Mouse (Mus musculus): ENCODE measurements around the gene Napepld. TPM values are rescaled to one million over a fixed set of nuclear protein-coding genes. Genes with fewer than 3 reads are reported as not detected.

Napepld gene
- polyA plus RNA-seq, 1 experiment from 2014 or later, result 2.3 TPM

DNA sequence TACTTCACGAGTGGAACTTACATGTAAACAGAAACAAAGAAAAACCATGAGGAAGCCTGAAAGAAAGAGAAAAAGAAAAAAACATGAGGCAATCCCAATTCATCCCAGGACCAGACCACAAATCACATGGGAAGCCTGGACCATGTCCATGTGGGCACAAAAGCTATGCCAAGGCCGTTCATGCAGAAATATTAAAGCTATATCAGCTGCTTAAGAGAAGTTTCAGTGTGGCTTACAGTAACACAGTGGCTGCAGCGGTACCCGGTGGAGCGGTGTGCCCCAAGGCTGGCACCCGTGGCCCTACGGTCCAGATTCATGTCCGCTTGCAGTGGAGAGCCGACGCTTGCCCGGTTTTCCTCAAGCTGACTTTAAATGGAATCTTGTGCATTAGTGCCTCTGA, 38.1 kb downstream of the Napepld start:
- no peak overlapping the region for H3K27ac ChIP-seq
- H3K36me3 ChIP-seq (replicated peaks; ENCODE audit: control insufficient read depth, insufficient read depth), result peaks cover 63% of the 10 kb centered on the region
- no peaks in the 10 kb centered on the region for H3K4me1 ChIP-seq (replicated peaks; ENCODE audit: control insufficient read depth, insufficient read depth, low read length)
- 93% methylated on average over 11 of the region's 11 CpGs for WGBS
- no peak overlapping the region for H3K4me3 ChIP-seq (replicated peaks; ENCODE audit: low read length)
- ATAC-seq (ENCODE audit: low FRiP score) (no peak), DNase-seq (ENCODE audit: low spot score) (no peak)
- H3K4me2 ChIP-seq (replicated peaks), result no peak overlapping the region
- H3K27me3 ChIP-seq (ENCODE audit: control insufficient read depth, insufficient read depth, low read length), result no peaks in the 10 kb centered on the region
- no peaks in the 10 kb centered on the region for H3K9me3 ChIP-seq (ENCODE audit: control insufficient read depth, low read length)
- no peak overlapping the region for H3K9ac ChIP-seq

DNA sequence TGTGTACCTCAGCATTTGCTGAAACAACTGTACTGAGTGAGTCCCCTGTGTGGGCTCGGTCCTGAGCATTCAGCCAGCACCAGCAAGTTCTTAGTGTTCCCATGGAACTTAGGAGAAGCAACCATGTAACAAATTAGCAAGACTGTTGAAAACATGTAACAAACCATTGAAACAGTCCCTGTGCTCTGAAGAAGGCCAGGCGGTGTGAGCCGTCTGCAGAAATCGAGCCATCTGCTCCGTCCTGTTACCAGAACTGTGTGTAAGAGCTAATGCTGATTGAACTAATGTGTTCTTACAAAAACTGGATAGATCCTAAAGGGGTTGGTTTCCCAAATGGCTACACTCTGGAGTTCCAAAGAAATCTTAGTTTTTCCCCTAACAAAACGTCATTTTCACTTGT, 40.3 kb downstream of the Napepld start:
- no peak overlapping the region for H3K9ac ChIP-seq
- ATAC-seq (ENCODE audit: low FRiP score), result no peak
- H3K4me3 ChIP-seq (replicated peaks; ENCODE audit: low read length), result no peak overlapping the region
- DNase-seq (ENCODE audit: low spot score), result no peak
- H3K9me3 ChIP-seq (ENCODE audit: control insufficient read depth, low read length), result no peaks in the 10 kb centered on the region
- peaks cover 74% of the 10 kb centered on the region for H3K36me3 ChIP-seq (replicated peaks; ENCODE audit: control insufficient read depth, insufficient read depth)
- WGBS, result 85% methylated on average over 6 of the region's 6 CpGs
- no peaks in the 10 kb centered on the region for H3K27me3 ChIP-seq (ENCODE audit: control insufficient read depth, insufficient read depth, low read length)
- no peaks in the 10 kb centered on the region for H3K4me1 ChIP-seq (replicated peaks; ENCODE audit: control insufficient read depth, insufficient read depth, low read length)
- no peak overlapping the region for H3K4me2 ChIP-seq (replicated peaks)
- no peak overlapping the region for H3K27ac ChIP-seq

DNA sequence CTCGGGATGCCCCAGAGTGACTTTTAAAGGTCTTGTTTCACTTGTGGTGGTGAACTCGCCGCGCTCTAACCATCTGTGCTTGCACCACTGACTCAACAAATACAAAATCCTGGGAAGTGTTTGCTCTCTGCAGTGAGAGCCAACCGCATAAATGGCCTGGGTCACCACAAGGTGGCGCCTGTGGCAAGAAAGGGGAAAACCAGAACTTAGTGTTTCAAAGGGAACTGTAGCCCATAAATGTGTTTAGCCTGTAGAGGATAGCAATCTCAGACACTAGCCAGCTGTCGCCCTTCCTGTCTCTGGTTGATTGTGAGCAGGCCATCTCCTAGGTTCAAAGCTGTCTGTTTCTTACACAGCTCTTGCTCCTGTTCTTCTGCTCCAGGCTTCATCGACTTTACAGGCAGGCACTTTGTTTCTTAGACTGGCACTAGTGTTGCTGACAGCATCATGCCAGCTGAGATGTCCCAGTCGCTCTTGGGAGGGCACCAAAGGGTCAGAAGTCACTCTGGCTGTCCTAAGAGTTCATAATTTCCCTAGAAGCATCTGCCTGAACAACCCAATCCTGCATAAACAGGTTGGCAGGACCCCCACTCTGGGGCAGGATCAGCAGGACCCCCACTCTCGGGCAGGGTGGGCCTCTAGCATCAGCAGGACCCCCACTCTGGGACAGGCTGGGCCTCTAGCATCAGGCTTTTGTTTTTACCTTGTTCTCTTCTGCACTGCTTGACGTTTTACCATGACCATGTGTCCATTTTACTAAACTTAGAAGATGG, 42.4 kb downstream of the Napepld start:
- Histone ChIP-seq H3K36me3 (replicated peaks; ENCODE audit: control insufficient read depth, insufficient read depth) (peaks cover 71% of the 10 kb centered on the region), H3K4me2 (replicated peaks) (no peak overlapping the region), H3K27ac (no peak overlapping the region), H3K9ac (no peak overlapping the region), H3K9me3 (ENCODE audit: control insufficient read depth, low read length) (no peaks in the 10 kb centered on the region), H3K27me3 (ENCODE audit: control insufficient read depth, insufficient read depth, low read length) (no peaks in the 10 kb centered on the region), H3K4me3 (replicated peaks; ENCODE audit: low read length) (no peak overlapping the region), H3K4me1 (replicated peaks; ENCODE audit: control insufficient read depth, insufficient read depth, low read length) (no peaks in the 10 kb centered on the region)
- ATAC-seq (ENCODE audit: low FRiP score) (peak; percentile 79), DNase-seq (ENCODE audit: low spot score) (peak; percentile 80)
- WGBS, result 53% methylated on average over 11 of the region's 11 CpGs

DNA sequence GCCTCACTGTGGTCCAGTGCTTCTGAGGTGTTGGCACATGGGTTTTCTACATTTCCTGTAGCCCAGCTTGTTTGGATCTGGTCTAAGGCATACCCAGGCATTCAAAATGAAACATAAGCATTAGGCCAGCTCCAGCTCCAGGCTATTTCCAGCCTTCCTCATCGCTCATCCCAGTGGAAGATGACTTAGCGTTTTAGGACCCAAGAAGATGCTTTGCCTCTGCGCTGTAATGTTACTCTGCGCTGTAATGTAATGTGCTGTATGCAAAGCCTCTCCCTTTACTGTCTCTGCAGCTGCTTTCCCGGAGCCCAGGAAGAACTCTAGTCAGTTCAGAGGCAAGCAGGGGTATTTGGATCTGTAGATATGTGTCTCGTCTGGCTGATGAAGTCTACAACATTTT, 43.2 kb downstream of the Napepld start:
- Histone ChIP-seq H3K36me3 (replicated peaks; ENCODE audit: control insufficient read depth, insufficient read depth) (peaks cover 74% of the 10 kb centered on the region), H3K9ac (no peak overlapping the region), H3K4me1 (replicated peaks; ENCODE audit: control insufficient read depth, insufficient read depth, low read length) (no peaks in the 10 kb centered on the region), H3K27me3 (ENCODE audit: control insufficient read depth, insufficient read depth, low read length) (no peaks in the 10 kb centered on the region), H3K4me2 (replicated peaks) (no peak overlapping the region), H3K4me3 (replicated peaks; ENCODE audit: low read length) (no peak overlapping the region), H3K27ac (no peak overlapping the region), H3K9me3 (ENCODE audit: control insufficient read depth, low read length) (no peaks in the 10 kb centered on the region)
- DNase-seq (ENCODE audit: low spot score) (no peak), ATAC-seq (ENCODE audit: low FRiP score) (no peak)
- 87% methylated on average over 6 of the region's 6 CpGs for WGBS

DNA sequence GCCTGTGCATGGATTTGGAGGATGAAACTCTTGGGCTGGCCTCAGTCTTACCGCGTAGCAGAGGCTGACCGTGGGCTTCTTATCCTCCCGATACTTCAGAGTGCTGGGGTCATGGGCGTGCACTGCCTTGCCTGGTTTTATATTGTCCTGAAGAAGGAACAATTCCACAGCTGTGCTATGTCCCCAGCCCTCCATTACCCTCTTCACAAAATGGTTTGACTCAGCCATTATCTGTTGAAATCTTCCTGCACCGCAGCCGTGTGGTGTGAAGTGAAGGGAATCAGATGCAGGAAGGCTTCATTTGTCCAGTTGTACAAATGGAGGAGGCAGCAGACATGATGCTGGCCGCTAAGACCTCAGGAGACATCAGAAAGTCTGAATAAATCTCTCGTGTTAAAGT, 44.3 kb downstream of the Napepld start:
- no peaks in the 10 kb centered on the region for H3K4me1 ChIP-seq (replicated peaks; ENCODE audit: control insufficient read depth, insufficient read depth, low read length)
- no peak overlapping the region for H3K9ac ChIP-seq
- ATAC-seq (ENCODE audit: low FRiP score), result no peak
- no peak overlapping the region for H3K4me2 ChIP-seq (replicated peaks)
- no peaks in the 10 kb centered on the region for H3K27me3 ChIP-seq (ENCODE audit: control insufficient read depth, insufficient read depth, low read length)
- H3K27ac ChIP-seq, result no peak overlapping the region
- H3K36me3 ChIP-seq (replicated peaks; ENCODE audit: control insufficient read depth, insufficient read depth), result peaks cover 77% of the 10 kb centered on the region
- no peak for DNase-seq (ENCODE audit: low spot score)
- 93% methylated on average over 9 of the region's 9 CpGs for WGBS
- no peak overlapping the region for H3K4me3 ChIP-seq (replicated peaks; ENCODE audit: low read length)
- H3K9me3 ChIP-seq (ENCODE audit: control insufficient read depth, low read length), result no peaks in the 10 kb centered on the region

DNA sequence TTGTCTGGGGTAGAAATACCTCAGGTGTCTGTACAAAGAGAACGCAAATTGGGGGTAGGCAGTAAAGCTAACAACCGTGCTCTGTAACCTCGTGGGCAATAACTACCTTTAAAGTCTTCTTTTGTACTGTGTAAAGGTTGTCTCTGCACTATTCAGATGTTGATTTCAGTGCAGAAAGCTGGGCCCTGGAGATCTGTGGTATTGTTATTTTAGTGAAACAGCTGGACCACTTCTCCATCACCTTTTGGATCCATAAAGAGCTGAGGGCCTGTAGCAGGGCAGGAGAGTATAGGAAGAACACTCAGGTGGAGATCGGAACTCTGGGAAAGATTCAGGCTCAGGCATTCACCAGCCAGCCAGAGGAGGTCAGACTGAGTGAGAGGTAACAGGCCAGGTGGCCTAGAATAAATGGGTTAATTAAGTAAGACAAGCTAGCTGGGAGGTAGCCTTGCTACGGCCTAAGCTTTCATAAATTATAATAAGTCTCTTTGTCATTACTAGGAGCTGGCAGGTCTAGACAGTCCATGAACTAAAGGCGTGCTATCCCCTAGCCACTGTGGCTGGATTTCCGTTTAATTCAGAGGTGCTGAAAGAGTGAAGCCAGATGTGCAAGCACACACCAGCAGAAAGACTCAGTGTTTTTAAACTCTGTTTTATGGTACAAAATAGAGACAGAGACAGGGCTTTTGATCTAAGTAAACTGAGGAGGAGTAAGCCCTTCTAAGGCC, 49.1 kb downstream of the Napepld start:
- Histone ChIP-seq H3K27ac (no peak overlapping the region), H3K9me3 (ENCODE audit: control insufficient read depth, low read length) (no peaks in the 10 kb centered on the region), H3K9ac (no peak overlapping the region), H3K27me3 (ENCODE audit: control insufficient read depth, insufficient read depth, low read length) (no peaks in the 10 kb centered on the region), H3K4me3 (replicated peaks; ENCODE audit: low read length) (no peak overlapping the region), H3K36me3 (replicated peaks; ENCODE audit: control insufficient read depth, insufficient read depth) (peaks cover 70% of the 10 kb centered on the region), H3K4me1 (replicated peaks; ENCODE audit: control insufficient read depth, insufficient read depth, low read length) (peaks cover 6% of the 10 kb centered on the region), H3K4me2 (replicated peaks) (no peak overlapping the region)
- no peak for ATAC-seq (ENCODE audit: low FRiP score)
- no peak for DNase-seq (ENCODE audit: low spot score)
- WGBS, result 93% methylated on average over 7 of the region's 7 CpGs

DNA sequence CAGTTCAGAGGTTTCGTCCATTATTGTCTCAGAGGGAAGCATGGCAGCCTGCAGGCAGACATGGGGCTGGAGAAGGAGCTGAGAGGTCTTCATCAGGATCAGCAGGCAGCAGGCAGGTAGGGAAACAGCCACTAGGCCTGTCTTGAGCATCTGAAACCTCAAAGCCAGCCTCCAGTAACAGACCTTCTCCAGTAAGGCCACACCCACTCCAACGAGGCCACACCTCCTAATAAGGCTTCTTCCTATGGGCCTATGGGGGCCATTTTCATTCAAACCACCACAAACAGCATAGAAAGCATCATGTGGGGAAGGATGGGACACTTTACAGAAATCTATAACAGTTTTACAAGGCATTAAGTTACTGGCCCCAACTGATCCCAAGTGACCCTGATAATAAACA, 50.5 kb downstream of the Napepld start:
- H3K4me3 ChIP-seq (replicated peaks; ENCODE audit: low read length), result no peak overlapping the region
- H3K36me3 ChIP-seq (replicated peaks; ENCODE audit: control insufficient read depth, insufficient read depth), result peaks cover 64% of the 10 kb centered on the region
- 86% methylated on average over 2 of the region's 2 CpGs for WGBS
- H3K27me3 ChIP-seq (ENCODE audit: control insufficient read depth, insufficient read depth, low read length), result no peaks in the 10 kb centered on the region
- no peak overlapping the region for H3K27ac ChIP-seq
- H3K9ac ChIP-seq, result no peak overlapping the region
- no peak for ATAC-seq (ENCODE audit: low FRiP score)
- no peak for DNase-seq (ENCODE audit: low spot score)
- no peaks in the 10 kb centered on the region for H3K9me3 ChIP-seq (ENCODE audit: control insufficient read depth, low read length)
- peaks cover 12% of the 10 kb centered on the region for H3K4me1 ChIP-seq (replicated peaks; ENCODE audit: control insufficient read depth, insufficient read depth, low read length)
- no peak overlapping the region for H3K4me2 ChIP-seq (replicated peaks)

DNA sequence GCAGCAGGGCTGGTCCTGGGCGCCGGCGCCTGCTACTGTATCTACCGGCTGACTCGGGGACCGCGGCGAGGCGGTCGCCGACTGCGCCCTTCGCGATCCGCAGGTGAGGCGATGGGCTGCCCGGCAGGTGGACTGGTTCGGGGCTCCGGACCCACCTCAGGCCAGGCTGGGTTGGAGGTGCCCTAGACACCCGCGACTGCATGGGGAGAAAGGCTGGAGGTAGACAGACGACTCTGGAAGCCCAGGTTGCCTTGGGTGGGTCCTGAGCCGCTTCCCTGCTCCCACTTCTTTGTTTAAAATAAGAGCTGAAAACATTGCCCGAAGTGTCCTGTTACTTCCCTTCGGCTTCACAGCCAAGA, 55.1 kb downstream of the Napepld start:
- Histone ChIP-seq H3K36me3 (replicated peaks; ENCODE audit: control insufficient read depth, insufficient read depth) (peaks cover 30% of the 10 kb centered on the region), H3K4me3 (replicated peaks; ENCODE audit: low read length) (peak overlapping the region; percentile 92), H3K9ac (peak overlapping the region; percentile 94), H3K9me3 (ENCODE audit: control insufficient read depth, low read length) (no peaks in the 10 kb centered on the region), H3K27ac (peak overlapping the region; percentile 91), H3K4me1 (replicated peaks; ENCODE audit: control insufficient read depth, insufficient read depth, low read length) (peaks cover 19% of the 10 kb centered on the region), H3K4me2 (replicated peaks) (peak overlapping the region; percentile 92), H3K27me3 (ENCODE audit: control insufficient read depth, insufficient read depth, low read length) (0 out of 2 replicates have a peak, but pooled peaks cover 3% of the 10 kb centered on the region)
- WGBS, result under 1% methylated on average over 25 of the region's 25 CpGs
- no peak for ATAC-seq (ENCODE audit: low FRiP score)
- DNase-seq (ENCODE audit: low spot score), result no peak

DNA sequence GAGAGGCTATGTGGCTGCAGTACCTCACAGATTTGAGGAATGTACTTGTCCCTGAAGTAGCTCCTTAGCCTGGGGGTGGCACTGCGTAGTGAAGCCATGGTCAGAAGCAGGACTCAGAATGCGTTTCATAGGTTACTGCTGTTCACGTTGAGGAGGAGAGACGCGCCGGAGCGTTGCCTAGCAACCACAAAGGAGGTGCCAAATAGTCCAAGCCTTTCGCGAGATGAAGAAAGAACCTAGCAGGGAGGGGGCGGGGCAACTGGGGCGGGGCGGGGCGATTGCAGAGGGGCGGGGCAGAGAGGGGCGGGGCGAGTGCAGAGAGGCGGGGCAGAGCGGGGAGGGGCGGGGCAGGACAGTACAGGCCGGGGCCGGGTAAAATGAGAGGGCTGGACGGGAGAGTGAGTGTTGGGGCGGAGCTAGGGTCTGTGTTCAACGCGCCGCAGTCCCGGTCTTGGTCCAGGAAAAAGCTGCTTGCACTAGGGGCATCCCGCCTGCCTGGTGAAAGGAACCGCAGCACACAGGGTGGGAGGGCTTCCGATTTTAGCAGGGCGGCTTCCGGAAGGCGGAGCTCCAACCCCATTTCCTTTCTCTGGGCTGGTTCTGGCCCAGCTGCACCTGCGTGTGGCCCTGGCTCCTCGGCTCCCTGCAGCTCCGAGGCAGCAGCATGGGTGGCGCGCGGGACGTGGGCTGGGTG, 55.6 kb downstream of the Napepld start, which contains the start of the genes Fbxl13 and Armc10:
Gene Fbxl13, minus strand, starts transcription at position 196 of the 694 bp plus-strand sequence.
Gene Armc10, plus strand, starts transcription at position 375 of the 694 bp plus-strand sequence.
- WGBS, result under 1% methylated on average over 33 of the region's 40 CpGs
- peaks cover 24% of the 10 kb centered on the region for H3K36me3 ChIP-seq (replicated peaks; ENCODE audit: control insufficient read depth, insufficient read depth)
- 0 out of 2 replicates have a peak, but pooled peaks cover 3% of the 10 kb centered on the region for H3K27me3 ChIP-seq (ENCODE audit: control insufficient read depth, insufficient read depth, low read length)
- H3K4me2 ChIP-seq (replicated peaks), result peak within 1 kb of the TSS; percentile 92
- peak within 1 kb of the TSS; percentile 94 for H3K9ac ChIP-seq
- H3K4me1 ChIP-seq (replicated peaks; ENCODE audit: control insufficient read depth, insufficient read depth, low read length), result peaks cover 19% of the 10 kb centered on the region
- DNase-seq (ENCODE audit: low spot score), result peak; percentile 87
- ATAC-seq (ENCODE audit: low FRiP score), result peak; percentile 97
- no peaks in the 10 kb centered on the region for H3K9me3 ChIP-seq (ENCODE audit: control insufficient read depth, low read length)
- H3K4me3 ChIP-seq (replicated peaks; ENCODE audit: low read length), result peak within 1 kb of the TSS; percentile 92
- H3K27ac ChIP-seq, result peak within 1 kb of the TSS; percentile 91
